Mouse (Mus musculus): ENCODE results near the gene Grm5.

Gene Grm5

GRCm38 (mm10) chr7:87583868-87584267, at the start of gene Grm5:
TSS of gene Grm5 (plus strand) at chr7:87584168.
- DNase-seq (ENCODE audit: low spot score in 2 of 2): no peak

- no peak for DNase-seq (ENCODE audit: low spot score in 2 of 2)
Measured at GRCm38 (mm10) chr7:87539031-87539430, 44.9 kb upstream of the Grm5 start.

DNA sequence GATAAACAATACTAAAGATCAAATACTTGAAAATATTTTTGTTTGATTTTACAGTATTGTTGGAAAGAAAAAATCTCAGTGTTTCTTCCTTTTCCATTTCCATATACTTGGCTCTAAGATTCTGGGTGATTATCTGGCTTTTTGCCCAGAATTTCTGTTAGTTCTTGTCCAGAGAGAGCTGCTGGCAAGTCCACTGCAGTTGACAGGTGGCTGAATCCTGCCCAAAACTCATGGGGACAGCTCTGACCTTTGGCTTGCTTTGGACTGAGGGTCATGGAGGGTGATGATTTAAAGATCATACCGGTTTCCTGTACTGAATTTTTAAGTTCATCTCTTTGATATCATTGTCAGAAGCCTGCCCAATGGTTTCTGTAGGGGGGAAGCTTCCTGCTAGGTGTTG, 18.7 kb upstream of the Grm5 start:
- no peak for DNase-seq (ENCODE audit: low spot score in 2 of 2)

DNA sequence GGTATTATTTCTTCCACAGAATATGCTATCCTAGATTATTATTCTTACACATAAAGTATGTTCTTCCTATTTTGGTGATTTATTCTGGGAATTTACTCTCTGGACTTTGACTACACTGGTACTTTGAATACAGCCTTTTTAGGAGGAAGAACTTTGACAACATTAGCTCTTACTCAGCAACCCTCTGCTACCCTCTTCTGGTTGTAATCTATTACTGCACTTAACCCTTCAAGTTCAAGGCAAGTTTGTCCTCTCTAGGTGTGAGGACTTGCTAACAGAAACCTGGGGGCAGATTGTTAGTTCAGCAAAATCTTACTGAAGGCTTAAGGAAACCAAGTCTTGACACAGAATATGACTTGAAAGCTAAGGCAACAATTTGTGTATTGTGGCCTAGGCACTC, 17.5 kb upstream of the Grm5 start:
- no peak for DNase-seq (ENCODE audit: low spot score in 2 of 2)

GRCm38 (mm10) chr7:87584281-87584701, 323 bp downstream of the Grm5 start:
- DNase-seq (ENCODE audit: low spot score in 2 of 2): no peak

DNA sequence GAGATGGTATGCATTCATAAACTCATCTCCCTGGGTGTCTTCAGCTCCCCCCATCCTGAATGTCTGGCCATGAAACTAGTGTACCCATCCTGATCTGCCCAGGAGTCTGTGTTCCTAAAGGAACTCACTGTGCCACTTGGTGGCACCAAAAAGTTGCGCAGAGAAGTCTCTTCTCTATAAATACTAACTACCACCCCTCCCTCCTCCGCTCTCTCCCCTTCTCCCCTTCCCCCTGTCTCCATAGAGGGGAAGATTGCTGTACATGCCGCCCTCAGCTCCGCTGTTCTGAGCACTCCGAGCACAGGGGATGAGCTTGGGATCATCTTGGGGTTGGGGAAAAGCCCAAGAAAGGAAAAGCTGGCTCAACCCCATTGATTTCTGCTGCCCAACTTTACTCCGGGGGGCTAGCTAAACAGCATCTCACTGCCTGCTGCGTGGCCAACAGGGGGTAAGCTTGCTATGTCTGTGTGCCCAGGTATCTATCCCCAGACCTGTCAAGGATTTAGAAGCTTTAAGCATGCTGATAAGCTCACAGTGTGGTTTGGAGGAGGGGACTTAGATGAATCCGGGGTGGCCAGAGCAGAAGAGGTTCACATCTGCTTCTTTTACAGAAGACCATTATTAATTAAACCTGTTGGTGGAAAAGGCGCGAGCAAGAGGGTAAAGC, 2.4 kb downstream of the Grm5 start:
- no peak for DNase-seq (ENCODE audit: low spot score in 2 of 2)

- no peak for DNase-seq (ENCODE audit: low spot score in 2 of 2)
Measured at GRCm38 (mm10) chr7:87587976-87588375, 4.0 kb downstream of the Grm5 start.

DNA sequence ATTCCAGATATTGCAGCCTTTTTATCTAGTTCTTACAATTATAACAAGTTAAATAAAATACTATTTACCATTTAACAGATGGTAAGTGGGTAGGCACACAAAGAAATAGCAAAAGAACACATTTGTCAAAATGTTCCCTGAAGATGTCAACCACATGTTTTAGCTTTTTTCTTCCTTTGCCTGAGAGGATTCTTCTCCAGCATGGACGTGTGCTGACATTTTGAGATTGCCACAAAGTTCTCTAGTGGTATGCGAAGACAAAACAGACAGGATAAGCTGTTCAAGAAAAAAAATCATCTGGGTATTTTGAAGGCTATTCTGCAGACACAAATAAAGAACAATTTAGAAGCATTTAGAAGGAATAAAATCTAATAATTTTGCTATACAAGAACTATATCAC, 42.3 kb downstream of the Grm5 start:
- no peak for DNase-seq (ENCODE audit: low spot score in 2 of 2)

- DNase-seq (ENCODE audit: low spot score in 2 of 2): no peak
Measured at GRCm38 (mm10) chr7:87635530-87635929, 51.6 kb downstream of the Grm5 start.

DNA sequence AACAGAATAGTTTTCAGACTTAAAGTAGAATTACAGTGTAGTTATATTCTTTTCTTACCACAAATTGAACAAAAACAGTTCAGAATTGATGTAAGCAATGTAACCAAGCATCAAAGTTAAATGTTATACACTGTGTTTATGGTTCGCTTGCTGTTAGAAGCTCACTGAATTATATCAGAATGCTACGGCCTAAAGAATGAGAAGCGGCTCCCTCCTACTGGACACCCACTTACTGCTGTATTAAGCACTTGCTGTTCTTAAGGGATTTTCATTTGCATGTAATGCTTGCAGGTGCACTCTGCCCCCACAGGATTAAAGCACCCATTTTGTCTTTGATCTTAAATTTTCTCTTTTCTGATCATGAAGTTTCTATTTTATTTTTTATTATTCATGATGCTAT, 66.6 kb downstream of the Grm5 start:
- no peak for DNase-seq (ENCODE audit: low spot score in 2 of 2)

- DNase-seq (ENCODE audit: low spot score in 2 of 2): no peak
Measured at GRCm38 (mm10) chr7:87661794-87662193, 77.8 kb downstream of the Grm5 start.

- no peak for DNase-seq (ENCODE audit: low spot score in 2 of 2)
Measured at GRCm38 (mm10) chr7:87664041-87664440, 80.1 kb downstream of the Grm5 start.

DNA sequence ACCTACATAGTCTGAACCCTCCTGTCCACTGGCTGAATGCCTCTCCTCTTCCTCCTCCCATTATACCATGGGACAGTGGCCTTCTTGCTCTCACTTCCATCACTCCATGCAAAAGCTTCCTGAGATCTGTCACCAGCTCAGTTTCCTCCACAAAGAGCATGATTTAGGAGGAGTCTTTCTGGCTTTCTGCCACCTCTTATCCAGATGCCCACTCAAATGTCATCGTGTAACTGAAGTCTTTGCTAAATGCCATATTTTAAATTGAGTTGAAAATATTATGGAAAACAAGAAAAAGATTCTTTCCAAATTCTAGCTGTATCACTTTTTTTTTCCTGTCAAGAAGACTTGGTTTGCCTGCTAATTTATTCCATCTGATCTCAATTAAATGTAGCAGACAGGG, 132.4 kb downstream of the Grm5 start:
- DNase-seq (ENCODE audit: low spot score in 2 of 2): no peak

DNA sequence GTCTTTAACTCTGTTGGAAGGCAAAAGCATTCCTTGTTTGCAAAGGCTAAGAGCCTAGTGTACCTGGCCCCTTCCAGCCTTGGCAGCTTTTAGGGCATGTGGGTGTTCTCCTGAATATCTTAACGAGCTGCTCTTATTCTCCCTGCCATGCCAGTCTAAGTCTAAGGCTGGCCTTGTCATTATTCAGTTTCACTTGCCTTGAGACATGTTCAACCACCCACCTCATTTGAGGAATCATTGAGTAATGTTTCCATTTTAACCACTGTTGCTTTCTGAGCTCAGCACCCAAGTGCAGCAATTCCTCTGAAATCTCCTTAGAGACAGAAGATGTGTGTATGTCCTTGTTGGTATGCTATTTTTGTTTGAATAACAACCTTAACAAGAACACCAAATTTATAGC, 134.7 kb downstream of the Grm5 start:
- no peak for DNase-seq (ENCODE audit: low spot score in 2 of 2)

GRCm38 (mm10) chr7:87734511-87734910, 150.5 kb downstream of the Grm5 start:
- no peak for DNase-seq (ENCODE audit: low spot score in 2 of 2)

- no peak for DNase-seq (ENCODE audit: low spot score in 2 of 2)
Measured at GRCm38 (mm10) chr7:87761945-87762344, 178.0 kb downstream of the Grm5 start.

DNA sequence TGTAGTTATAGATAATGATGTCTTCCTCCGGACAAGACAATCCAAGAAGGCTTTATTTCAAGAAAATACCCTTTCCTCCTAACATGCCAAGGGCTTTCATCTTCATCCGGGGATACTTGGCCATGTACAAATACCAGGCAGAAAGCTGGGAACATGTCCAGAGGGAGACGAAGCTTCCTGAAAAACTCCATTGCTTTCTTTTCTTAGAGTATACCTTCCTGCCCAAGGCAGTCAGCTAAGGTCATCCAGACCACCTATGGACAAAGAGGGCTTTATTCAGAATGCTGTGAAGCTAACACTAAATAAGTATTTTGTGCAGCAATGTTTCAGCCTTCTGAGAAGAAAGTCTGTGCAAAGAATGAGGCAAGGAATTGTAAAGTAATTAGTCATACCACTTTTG, 178.4 kb downstream of the Grm5 start:
- DNase-seq (ENCODE audit: low spot score in 2 of 2): no peak

DNA sequence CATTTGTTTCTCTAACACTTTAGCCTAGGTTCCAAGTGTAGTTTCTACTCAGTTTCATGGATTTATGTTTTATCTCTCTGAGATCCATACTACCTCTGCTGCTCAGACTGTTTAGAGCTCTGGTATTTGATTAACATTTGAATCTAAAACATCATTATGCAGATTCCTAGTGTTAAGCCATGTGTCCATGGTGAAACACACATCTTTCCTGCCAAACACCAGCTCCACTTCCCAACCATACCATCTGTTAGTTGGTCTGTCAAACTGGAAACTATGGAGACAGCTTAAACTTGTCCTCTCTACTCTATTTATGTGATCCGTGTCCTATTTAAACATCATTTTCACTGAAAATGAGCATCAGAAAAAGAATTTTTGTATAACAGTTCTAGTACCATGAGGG, 203.6 kb downstream of the Grm5 start:
- DNase-seq (ENCODE audit: low spot score in 2 of 2): no peak

DNA sequence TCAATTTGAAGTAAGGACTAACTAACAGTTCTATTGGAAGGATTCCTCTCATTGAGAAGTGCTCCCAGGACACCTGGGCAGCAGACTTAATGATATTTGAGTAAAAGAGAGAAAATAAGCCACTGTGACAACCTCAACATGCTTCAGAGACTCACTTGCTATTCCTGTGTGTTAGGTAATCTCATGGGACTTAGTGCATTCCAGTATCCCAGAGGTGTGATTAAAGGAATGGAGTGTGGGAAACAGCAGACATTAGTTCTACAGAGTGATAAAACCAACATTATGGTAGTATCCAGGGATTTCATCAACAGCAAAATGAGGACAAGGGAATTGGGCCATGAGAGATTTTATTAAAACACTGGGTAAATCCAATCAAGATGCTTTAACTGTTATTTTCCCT, 205.0 kb downstream of the Grm5 start:
- DNase-seq (ENCODE audit: low spot score in 2 of 2): no peak

GRCm38 (mm10) chr7:87793896-87794295, 209.9 kb downstream of the Grm5 start:
- no peak for DNase-seq (ENCODE audit: low spot score in 2 of 2)

DNA sequence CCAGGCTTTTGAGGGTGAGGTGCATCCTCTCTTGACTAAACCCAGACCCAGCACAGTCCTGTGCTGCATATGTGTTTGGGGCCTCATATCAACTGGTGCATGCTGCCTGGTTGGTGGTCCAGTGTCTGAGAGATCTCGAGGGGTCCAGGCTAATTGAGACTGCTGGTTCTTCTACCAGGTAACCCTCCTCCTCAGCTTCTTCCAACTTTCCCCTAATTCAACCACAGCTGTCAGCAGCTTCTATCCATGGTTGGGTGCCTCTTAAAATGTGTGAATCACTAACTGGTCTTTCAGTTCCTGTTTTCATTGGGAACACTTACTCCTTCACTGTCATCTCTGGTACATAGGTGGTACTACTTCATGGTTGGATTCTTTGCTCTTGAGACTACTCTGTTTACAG, 240.9 kb downstream of the Grm5 start:
- DNase-seq (ENCODE audit: low spot score in 2 of 2): no peak

GRCm38 (mm10) chr7:87834669-87835068, 250.7 kb downstream of the Grm5 start:
- DNase-seq (ENCODE audit: low spot score in 2 of 2): no peak

DNA sequence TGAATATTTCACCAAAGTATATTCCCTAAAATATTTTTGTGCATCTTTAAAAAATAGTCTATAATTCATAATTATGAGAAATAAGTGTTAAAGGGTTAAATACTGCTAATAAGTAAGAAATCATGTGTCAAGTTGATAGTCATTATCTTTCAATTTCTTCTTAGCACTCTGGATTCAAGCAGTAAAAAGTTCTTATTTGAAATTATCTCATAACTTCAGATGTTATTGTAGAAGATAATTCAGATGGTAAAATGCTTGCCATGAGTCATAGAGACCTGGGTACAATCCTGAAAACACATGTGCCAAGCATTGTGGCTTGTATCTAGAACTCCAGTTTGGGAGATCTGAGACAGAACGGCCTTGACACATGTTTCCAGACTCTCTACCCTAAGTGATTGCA, 254.6 kb downstream of the Grm5 start:
- no peak for DNase-seq (ENCODE audit: low spot score in 2 of 2)

DNA sequence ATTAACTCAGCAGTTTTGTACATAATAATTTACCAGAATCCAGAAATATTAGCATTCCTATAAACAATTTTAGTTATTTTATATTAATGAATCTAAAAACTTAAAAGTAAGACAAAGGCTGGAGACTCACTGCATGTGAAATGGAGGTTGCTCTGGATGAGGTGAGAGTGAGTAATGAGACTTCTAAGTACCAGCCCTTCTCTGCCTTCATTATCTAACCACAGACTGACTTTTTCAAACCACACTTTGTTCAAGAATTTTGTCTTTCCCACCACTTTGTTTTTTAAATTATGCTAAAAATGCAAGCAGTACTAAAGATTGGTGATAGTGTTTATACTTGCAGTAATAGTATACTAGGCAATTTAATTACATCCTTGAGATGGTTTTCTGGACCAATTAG, 259.5 kb downstream of the Grm5 start:
- DNase-seq (ENCODE audit: low spot score in 2 of 2): no peak

Data from spleen, postnatal 10 days (tissue).